Mouse (Mus musculus): ENCODE results near the gene Zfp57.

- TF ChIP-seq POLR2A (IDR thresholded peaks at IDR 0.05; ENCODE audit: extremely low read depth, insufficient read depth, low read length) (no peak), CTCF (IDR thresholded peaks at IDR 0.05; ENCODE audit: extremely low read depth, insufficient read depth, low read length) (no peak)
Measured at GRCm38 (mm10) chr17:37002364-37003330, 1.7 kb downstream of the Zfp57 start.

Data from cortical plate, adult 2 months (tissue).